Mouse (Mus musculus): Measurements from ENCODE around the gene Pde1a. TPM values are rescaled to one million over a fixed set of nuclear protein-coding genes. Genes with fewer than 3 reads are reported as not detected.

The Pde1a gene
- polyA plus RNA-seq, 1 experiment = 6.0 TPM

DNA sequence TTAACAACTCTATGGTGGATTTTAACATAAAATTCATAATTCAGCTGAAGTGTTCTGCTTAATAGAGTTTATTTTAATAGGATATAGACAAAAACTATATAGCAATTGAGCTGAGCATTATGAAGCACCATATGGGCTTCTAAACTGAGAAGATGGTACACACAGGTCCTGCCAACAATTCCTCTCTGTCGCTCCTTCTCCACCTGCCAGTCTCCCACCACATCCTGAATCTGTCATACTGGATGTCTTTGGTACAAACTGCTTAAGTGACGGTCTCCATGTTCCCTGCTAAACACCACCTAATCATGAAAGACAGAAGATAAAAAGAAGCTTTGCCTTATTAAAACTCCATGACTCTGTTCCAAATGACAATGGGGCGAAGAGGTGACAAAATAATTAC, 20.1 kb upstream of the Pde1a start:
- WGBS = 41% methylated on average over 3 of the region's 3 CpGs
- Histone ChIP-seq H3K4me1 (ENCODE audit: control insufficient read depth, insufficient read depth, low read length) (no peaks in the 10 kb centered on the region), H3K27ac (ENCODE audit: insufficient read depth, low read length) (no peak overlapping the region), H3K27me3 (ENCODE audit: control insufficient read depth, insufficient read depth, low read length) (no peaks in the 10 kb centered on the region), H3K4me3 (replicated peaks; ENCODE audit: insufficient read depth, low read depth, low read length) (no peak overlapping the region)
- TF ChIP-seq POLR2A (IDR thresholded peaks at IDR 0.05; ENCODE audit: borderline replicate concordance, insufficient read depth, low read length) = no peak
- TF ChIP-seq CTCF (IDR thresholded peaks at IDR 0.05; ENCODE audit: borderline replicate concordance, insufficient read depth, low read depth, low read length) = no peak
- DNase-seq = peak in 1 of 2 experiments; percentile 4

DNA sequence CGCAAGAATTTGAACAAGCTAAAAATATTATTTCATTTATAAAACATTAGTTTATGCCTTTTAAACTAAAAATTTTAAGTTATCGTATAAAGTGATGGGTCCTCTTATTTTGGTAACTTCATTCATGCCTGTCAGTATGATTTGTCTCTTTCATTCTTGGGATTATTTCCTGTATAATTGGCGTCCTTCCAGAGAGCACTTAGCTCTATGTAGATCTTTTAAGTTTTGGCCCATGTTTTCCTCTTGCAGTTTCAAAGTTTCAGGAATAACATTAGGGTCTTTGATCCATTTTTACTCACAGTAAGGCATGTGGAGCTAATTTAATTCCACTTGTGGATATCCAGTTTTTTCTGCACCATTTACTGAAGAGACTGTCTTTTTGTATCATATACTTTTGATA, 5.8 kb upstream of the Pde1a start:
- no peaks in the 10 kb centered on the region for H3K27me3 ChIP-seq (ENCODE audit: control insufficient read depth, insufficient read depth, low read length)
- H3K27ac ChIP-seq (ENCODE audit: insufficient read depth, low read length) = no peak overlapping the region
- no peak overlapping the region for H3K4me3 ChIP-seq (replicated peaks; ENCODE audit: insufficient read depth, low read depth, low read length)
- 63% methylated on average over 3 of the region's 3 CpGs for WGBS
- no peaks in the 10 kb centered on the region for H3K4me1 ChIP-seq (ENCODE audit: control insufficient read depth, insufficient read depth, low read length)
- DNase-seq = no peak
- TF ChIP-seq POLR2A (IDR thresholded peaks at IDR 0.05; ENCODE audit: borderline replicate concordance, insufficient read depth, low read length) = no peak
- TF ChIP-seq CTCF (IDR thresholded peaks at IDR 0.05; ENCODE audit: borderline replicate concordance, insufficient read depth, low read depth, low read length) = no peak

DNA sequence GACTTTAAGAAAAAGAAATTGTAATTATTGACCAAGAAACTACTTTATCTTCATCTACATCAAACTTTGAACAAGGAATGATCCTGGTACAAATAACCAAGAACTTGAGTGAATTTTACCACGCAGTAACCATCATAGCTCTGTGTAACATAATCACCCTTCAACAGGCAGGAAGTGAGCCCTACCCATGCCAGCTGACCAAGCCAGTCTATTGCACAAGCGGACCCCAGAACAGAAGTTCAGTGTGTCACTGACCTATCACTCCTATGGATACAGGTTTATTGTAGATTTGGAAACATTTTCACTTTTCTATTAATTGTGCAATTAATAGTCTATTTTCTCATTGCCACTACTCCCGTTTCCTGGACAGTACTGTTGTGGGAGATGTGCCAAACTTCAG, 3.4 kb upstream of the Pde1a start:
- H3K4me3 ChIP-seq (replicated peaks; ENCODE audit: insufficient read depth, low read depth, low read length) = no peak overlapping the region
- H3K27me3 ChIP-seq (ENCODE audit: control insufficient read depth, insufficient read depth, low read length) = no peaks in the 10 kb centered on the region
- no peak overlapping the region for H3K27ac ChIP-seq (ENCODE audit: insufficient read depth, low read length)
- TF ChIP-seq POLR2A (IDR thresholded peaks at IDR 0.05; ENCODE audit: borderline replicate concordance, insufficient read depth, low read length) = no peak
- no peak for TF ChIP-seq CTCF (IDR thresholded peaks at IDR 0.05; ENCODE audit: borderline replicate concordance, insufficient read depth, low read depth, low read length)
- DNase-seq = no peak
- WGBS = 71% methylated on average over 3 of the region's 3 CpGs
- H3K4me1 ChIP-seq (ENCODE audit: control insufficient read depth, insufficient read depth, low read length) = 0 out of 2 replicates have a peak, but pooled peaks cover 4% of the 10 kb centered on the region

DNA sequence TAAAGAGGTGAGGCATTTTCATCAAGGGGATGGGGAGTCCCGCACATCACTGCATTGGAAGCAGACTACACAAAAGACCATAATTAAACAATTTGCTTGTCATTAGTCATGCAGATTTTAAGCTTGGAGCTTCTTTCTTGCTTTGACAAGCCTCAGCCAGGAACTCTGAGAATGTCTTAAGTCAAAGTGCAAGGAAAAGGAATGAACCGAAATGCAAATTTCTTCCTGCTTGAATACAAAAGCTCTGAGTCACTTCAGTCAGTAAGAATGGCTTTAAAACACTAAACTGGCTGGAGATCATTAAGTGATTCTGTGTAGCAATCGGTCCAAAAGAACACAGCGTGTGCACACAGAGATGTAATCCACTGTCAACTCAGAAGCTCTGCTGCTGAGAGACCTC, 2.6 kb downstream of the Pde1a start:
- TF ChIP-seq POLR2A (IDR thresholded peaks at IDR 0.05; ENCODE audit: borderline replicate concordance, insufficient read depth, low read length) (no peak), CTCF (IDR thresholded peaks at IDR 0.05; ENCODE audit: borderline replicate concordance, insufficient read depth, low read depth, low read length) (no peak)
- DNase-seq = no peak
- H3K27me3 ChIP-seq (ENCODE audit: control insufficient read depth, insufficient read depth, low read length) = no peaks in the 10 kb centered on the region
- no peak overlapping the region for H3K4me3 ChIP-seq (replicated peaks; ENCODE audit: insufficient read depth, low read depth, low read length)
- no peak overlapping the region for H3K27ac ChIP-seq (ENCODE audit: insufficient read depth, low read length)
- WGBS = 20% methylated on average over 4 of the region's 4 CpGs
- H3K4me1 ChIP-seq (ENCODE audit: control insufficient read depth, insufficient read depth, low read length) = 0 out of 2 replicates have a peak, but pooled peaks cover 4% of the 10 kb centered on the region

DNA sequence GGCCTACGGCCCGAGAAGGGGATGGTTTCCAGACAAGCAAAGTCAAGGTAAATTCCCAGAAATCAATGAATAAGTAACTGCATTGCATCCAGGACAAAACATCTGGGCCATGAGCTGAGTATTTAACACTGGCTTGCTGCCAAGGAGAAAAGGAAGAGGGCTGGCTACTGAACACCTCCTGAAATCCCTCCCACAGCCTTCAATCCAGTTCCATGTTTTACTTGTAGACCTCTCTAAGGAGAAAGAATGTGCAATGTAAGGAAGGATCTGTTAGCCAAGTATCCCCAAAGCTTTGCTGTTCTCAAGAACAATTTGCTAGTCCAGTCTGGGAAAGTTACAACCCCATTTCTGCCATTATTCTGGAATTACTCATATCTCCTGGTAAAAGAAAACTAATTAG, 42.4 kb downstream of the Pde1a start:
- H3K4me1 ChIP-seq (ENCODE audit: control insufficient read depth, insufficient read depth, low read length) = no peaks in the 10 kb centered on the region
- no peaks in the 10 kb centered on the region for H3K27me3 ChIP-seq (ENCODE audit: control insufficient read depth, insufficient read depth, low read length)
- no peak overlapping the region for H3K4me3 ChIP-seq (replicated peaks; ENCODE audit: insufficient read depth, low read depth, low read length)
- H3K27ac ChIP-seq (ENCODE audit: insufficient read depth, low read length) = no peak overlapping the region
- no peak for DNase-seq
- 87% methylated on average over 2 of the region's 2 CpGs for WGBS
- TF ChIP-seq POLR2A (IDR thresholded peaks at IDR 0.05; ENCODE audit: borderline replicate concordance, insufficient read depth, low read length) (no peak), CTCF (IDR thresholded peaks at IDR 0.05; ENCODE audit: borderline replicate concordance, insufficient read depth, low read depth, low read length) (no peak)

DNA sequence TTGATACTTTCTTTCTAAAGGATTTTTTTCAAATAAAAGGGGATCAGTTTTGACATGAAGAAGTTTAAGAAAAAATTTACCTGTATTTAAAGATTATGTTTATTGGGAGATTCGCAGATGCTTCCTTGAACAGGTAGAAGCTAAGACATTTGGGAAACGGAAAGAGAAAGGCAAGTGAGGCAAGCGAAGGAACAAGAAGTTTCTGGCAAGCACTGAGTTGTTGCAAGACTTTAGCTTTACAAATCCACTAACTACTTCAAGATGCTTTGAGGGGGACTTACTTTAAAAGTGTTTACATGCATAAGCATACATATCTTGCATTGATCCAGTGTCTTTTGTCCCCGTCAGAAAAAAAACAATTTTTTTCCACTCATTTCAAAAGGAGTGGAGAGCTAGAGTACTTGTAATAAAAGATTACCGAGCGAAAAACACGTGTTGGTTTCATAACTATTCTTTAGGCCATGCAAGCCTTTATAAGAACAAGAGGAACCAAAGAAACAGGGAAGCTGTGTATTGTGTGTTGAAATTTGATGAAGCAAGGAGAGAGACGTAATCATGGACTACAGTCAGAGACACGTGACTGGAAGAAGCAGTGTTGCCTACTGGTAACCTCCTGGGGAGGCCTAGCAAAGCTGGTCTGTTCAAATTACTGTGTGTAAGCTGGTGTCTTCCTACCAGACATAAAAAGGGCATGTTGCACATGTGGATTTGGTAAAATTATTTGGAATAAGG, 49.0 kb downstream of the Pde1a start:
- Histone ChIP-seq H3K4me3 (replicated peaks; ENCODE audit: insufficient read depth, low read depth, low read length) (no peak overlapping the region), H3K27me3 (ENCODE audit: control insufficient read depth, insufficient read depth, low read length) (no peaks in the 10 kb centered on the region), H3K4me1 (ENCODE audit: control insufficient read depth, insufficient read depth, low read length) (no peaks in the 10 kb centered on the region), H3K27ac (ENCODE audit: insufficient read depth, low read length) (no peak overlapping the region)
- 86% methylated on average over 9 of the region's 9 CpGs for whole genome bisulfite sequencing
- TF ChIP-seq CTCF (IDR thresholded peaks at IDR 0.05; ENCODE audit: borderline replicate concordance, insufficient read depth, low read depth, low read length) (no peak), POLR2A (IDR thresholded peaks at IDR 0.05; ENCODE audit: borderline replicate concordance, insufficient read depth, low read length) (no peak)
- DNase-seq = no peak

DNA sequence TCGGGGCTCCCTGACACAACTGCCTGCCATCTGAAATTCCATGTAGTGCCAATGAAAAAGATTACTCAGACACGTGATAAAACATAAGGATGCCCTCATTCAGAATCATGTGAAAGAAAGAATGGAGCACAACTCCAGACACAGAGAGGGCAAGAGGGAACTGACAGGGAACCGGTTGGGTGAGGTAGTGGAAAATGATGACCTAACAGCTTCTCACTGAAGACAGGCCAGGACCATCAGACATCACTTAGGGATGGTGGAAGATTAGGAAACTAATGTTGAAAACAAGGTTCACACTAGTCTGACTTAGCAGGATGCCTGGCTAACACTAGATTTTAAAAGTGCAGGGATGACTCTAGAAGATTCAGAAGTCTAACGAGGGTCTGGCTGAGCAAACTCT, 49.6 kb downstream of the Pde1a start:
- H3K4me3 ChIP-seq (replicated peaks; ENCODE audit: insufficient read depth, low read depth, low read length) = no peak overlapping the region
- WGBS = 87% methylated on average over 4 of the region's 4 CpGs
- H3K27ac ChIP-seq (ENCODE audit: insufficient read depth, low read length) = no peak overlapping the region
- DNase-seq = no peak
- no peak for TF ChIP-seq CTCF (IDR thresholded peaks at IDR 0.05; ENCODE audit: borderline replicate concordance, insufficient read depth, low read depth, low read length)
- no peak for TF ChIP-seq POLR2A (IDR thresholded peaks at IDR 0.05; ENCODE audit: borderline replicate concordance, insufficient read depth, low read length)
- no peaks in the 10 kb centered on the region for H3K4me1 ChIP-seq (ENCODE audit: control insufficient read depth, insufficient read depth, low read length)
- no peaks in the 10 kb centered on the region for H3K27me3 ChIP-seq (ENCODE audit: control insufficient read depth, insufficient read depth, low read length)

DNA sequence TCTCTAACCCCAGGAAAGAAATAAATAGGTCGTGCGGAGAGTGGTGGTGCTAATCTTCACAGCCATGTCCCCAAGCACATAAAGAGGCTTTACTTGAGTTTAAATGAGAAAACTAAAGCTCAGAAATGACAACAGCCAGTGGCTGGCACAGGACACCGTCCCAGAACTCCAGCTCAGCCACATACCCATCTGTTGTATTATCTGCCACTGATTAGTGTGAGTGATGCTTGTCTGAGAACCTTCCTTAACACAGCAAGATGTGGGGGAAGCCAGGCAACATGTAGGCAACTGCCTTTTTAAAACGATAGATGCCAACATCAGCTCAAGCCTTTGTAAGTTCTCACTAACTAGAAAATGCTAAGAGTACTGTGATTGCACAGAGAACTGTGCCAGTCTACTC, 52.9 kb downstream of the Pde1a start:
- H3K4me3 ChIP-seq (replicated peaks; ENCODE audit: insufficient read depth, low read depth, low read length) = no peak overlapping the region
- H3K4me1 ChIP-seq (ENCODE audit: control insufficient read depth, insufficient read depth, low read length) = no peaks in the 10 kb centered on the region
- no peak for DNase-seq
- WGBS = 54% methylated on average over 4 of the region's 4 CpGs
- TF ChIP-seq CTCF (IDR thresholded peaks at IDR 0.05; ENCODE audit: borderline replicate concordance, insufficient read depth, low read depth, low read length) (no peak), POLR2A (IDR thresholded peaks at IDR 0.05; ENCODE audit: borderline replicate concordance, insufficient read depth, low read length) (no peak)
- no peaks in the 10 kb centered on the region for H3K27me3 ChIP-seq (ENCODE audit: control insufficient read depth, insufficient read depth, low read length)
- H3K27ac ChIP-seq (ENCODE audit: insufficient read depth, low read length) = no peak overlapping the region

Measured in cerebellum, adult 2 months (tissue).